Mouse (Mus musculus) urinary bladder, adult 18-20 months (tissue): ENCODE data around the gene Lpar3.
"Not testable (repeated sequence)": the region's sequence is repeated elsewhere in the genome, so short reads cannot be mapped to it uniquely, and the experiment has no call there.

ENCODE experiments used
- DNase-seq, 2 experiments: peaks; one replicate each; pipeline ENCODE4 v3.0.0; 2022; ENCODE audit warnings: low spot score in 2 of 2, mixed read lengths in 2 of 2

The Lpar3 gene

GRCm38 (mm10) chr3:146209759-146210158 is 11.0 kb upstream of the Lpar3 start:
- not testable (repeated sequence) for DNase-seq

- DNase-seq, result no peak
Measured at GRCm38 (mm10) chr3:146211141-146211747, 9.5 kb upstream of the Lpar3 start.

GRCm38 (mm10) chr3:146211964-146212363 is 8.8 kb upstream of the Lpar3 start:
- no peak for DNase-seq

- DNase-seq, result no peak
Measured at GRCm38 (mm10) chr3:146213336-146213735, 7.4 kb upstream of the Lpar3 start.

GRCm38 (mm10) chr3:146216561-146216960 is 4.2 kb upstream of the Lpar3 start:
- DNase-seq, result no peak

- DNase-seq, result no peak
Measured at GRCm38 (mm10) chr3:146224271-146224670, 3.5 kb downstream of the Lpar3 start.

GRCm38 (mm10) chr3:146225061-146225761 is 4.4 kb downstream of the Lpar3 start:
- no peak for DNase-seq

DNA sequence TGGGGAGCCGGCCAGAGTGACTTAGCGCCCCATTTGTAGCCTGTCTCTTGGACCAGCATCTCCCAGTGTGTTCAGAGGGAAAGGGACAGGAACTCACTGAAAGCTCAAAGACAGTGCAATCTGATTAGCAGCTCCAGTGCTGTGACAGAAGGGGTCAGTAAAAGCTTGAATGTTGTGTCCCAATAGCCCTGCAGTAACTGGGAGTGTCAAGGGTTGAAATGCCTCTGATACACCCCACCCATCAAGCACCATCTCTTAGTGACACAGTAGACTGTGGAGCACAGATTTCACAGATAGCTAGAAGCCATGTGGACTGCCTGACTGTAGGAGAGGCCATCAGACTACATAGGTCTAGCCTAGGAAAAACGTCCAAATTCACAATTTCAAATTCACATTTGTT is 6.7 kb downstream of the Lpar3 start:
- DNase-seq, result no peak

DNA sequence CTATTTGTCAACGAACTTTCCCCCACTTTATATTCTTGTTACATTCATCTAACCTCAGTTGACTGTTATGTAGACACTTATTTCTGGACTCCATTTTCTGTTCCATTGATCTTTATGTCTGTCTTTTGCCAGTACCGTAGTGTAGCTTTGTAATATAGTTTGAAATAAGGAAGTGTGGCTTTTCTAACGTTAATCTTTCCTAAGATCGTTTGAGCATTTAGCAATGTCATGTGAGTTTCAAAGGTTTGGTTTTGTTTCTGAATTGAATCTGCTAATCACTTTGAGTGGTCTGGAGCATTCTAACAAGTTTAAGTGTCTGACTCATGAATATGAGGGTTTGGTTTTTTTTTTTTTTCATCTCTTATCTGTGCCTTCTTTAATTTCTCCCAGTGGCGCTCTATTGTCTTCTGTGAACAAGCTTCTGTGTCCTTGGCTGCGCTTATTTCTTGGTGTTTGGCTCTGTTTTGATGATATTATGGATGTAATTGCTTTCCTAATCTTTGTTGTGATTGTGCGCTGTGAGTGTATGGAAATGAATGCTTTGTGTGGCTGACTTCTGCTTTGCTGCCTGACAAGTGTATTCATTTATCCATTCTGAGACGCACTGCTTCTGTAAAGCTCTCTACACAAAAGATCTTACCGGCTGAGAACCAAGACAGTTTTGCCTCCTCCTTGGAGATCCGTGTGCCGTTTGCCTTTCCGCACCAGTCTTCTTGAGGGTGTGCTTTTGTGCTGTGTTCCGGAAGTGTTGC is 8.0 kb downstream of the Lpar3 start:
- DNase-seq, result no peak

- no peak for DNase-seq
Measured at GRCm38 (mm10) chr3:146232708-146233107, 11.9 kb downstream of the Lpar3 start.

GRCm38 (mm10) chr3:146233741-146234140 is 13.0 kb downstream of the Lpar3 start:
- no peak for DNase-seq

DNA sequence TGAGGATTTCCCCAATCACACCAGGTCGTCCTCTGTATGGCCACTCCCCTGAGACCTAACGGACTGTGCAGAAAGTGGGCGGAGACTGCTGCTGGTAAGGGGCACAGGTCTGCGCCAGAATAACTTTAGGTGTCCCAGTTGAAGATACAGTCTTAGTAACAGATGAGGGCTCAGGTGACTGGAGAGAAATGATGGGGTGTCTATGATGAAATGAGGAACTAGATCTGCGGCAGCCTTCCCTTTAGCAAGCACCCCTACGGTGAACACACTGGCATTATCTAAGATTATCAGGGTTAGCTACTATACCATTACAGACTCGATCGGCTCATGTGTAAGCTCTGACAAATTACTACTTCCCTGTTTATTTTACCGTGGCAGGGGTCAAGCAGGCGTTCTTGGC is 13.8 kb downstream of the Lpar3 start:
- DNase-seq, result no peak

- DNase-seq, result no peak
Measured at GRCm38 (mm10) chr3:146236280-146236679, 15.5 kb downstream of the Lpar3 start.

- no peak for DNase-seq
Measured at GRCm38 (mm10) chr3:146237676-146238075, 16.9 kb downstream of the Lpar3 start.

DNA sequence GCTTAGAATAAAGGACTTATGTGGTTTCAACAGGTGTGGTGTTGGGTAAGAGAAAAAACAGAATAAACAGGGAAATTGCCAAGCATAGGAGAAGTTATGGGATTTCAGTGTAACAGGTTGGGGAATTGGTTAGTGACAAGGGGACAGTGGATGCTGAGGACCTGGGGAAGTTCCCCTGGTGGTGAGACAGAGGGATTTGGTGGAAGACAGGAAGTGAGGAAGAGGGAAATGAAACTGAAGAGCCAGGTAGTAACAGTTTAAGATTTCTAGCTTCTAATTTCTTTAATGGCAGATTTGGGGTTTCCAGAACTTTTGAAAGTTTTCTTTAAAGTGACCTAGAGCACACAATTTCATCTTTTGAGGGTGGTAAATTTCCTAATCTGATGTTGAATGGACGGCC is 23.9 kb downstream of the Lpar3 start:
- no peak for DNase-seq

DNA sequence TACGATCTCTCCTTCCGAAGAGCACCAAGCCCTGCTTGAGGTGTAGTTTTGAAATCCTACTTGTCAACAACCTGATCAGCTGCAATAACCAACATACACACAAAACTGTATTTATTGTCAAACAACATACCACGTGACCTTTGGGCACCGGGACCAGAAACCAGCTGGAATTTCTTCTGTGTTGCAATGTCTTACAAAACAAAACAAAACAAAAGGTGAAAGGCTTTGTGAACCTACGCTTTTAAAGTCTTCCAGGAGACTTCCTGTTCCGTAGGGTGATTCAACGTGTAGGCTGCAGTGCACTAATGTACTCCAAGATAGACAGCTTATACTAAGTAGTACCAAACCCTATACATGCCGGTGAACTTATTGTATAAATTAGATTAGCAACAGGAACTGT is 25.8 kb downstream of the Lpar3 start:
- no peak for DNase-seq

DNA sequence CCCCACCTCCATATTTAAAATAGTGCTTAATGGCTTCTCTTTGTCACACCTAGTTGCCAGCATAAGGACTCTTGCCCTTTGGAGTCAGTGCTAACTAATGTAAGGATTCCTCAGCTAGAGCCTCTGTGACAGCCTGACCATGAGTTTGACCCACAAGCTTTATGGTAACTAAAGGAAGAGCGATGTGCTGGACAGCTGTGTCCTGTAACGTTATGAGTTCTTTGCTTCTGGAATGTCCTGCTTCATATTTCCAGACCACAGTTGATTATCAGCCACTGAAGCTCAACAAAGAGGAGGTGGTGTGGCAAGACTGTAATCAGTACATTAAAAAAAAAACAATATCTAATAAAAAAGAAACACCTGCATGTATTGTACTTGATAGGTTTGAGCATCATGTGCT is 26.2 kb downstream of the Lpar3 start:
- DNase-seq, result no peak

- DNase-seq, result peak in 1 of 2 experiments; percentile 32
Measured at GRCm38 (mm10) chr3:146249895-146250294, 29.1 kb downstream of the Lpar3 start.

- DNase-seq, result no peak
Measured at GRCm38 (mm10) chr3:146251771-146252170, 31.0 kb downstream of the Lpar3 start.

DNA sequence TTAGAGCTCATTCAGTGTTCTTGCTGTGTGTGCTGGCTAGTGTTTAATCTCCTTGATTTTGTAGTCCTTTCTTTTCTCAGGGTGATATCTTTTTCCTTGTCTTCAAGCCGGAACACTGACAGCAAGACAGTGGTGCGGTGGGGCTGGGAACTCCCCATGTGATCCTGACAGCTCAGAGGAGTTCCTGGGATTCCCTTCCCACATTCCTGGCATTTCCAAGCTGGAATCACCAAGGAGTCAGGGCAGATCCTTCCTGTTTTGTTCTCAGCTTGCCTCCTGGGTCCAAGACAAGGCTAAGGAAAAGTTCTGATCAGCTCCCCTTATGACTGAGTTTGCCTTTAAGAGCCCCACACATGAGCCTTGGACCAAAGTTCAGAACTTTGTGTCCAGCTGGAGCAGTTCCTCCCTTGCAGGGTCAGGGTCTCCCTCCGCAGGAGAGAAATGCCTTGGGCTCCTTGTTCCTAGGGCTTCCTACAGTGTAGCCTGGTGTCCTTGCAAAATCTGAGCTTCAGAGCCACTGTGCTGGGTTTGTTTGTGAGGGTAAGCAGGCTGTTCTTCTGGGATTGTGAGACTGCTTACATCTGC is 33.1 kb downstream of the Lpar3 start:
- DNase-seq, result no peak

DNA sequence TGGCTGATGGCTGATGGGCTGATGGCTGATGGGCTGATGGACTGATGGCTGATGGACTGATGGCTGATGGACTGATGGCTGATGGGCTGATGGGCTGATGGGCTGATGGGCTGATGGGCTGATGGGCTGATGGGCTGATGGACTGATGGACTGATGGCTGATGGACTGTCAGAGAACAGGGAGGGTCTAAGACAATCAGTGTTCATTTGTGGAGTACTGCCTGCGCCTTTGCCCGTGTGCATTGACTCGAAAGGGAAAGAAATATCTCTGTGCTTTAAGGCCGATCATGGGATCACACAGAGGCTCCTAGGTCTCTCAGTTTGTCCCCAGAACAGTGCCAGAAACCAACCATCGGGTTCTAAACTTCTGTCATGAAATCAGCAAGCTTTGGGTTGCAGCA is 34.4 kb downstream of the Lpar3 start:
- no peak for DNase-seq

DNA sequence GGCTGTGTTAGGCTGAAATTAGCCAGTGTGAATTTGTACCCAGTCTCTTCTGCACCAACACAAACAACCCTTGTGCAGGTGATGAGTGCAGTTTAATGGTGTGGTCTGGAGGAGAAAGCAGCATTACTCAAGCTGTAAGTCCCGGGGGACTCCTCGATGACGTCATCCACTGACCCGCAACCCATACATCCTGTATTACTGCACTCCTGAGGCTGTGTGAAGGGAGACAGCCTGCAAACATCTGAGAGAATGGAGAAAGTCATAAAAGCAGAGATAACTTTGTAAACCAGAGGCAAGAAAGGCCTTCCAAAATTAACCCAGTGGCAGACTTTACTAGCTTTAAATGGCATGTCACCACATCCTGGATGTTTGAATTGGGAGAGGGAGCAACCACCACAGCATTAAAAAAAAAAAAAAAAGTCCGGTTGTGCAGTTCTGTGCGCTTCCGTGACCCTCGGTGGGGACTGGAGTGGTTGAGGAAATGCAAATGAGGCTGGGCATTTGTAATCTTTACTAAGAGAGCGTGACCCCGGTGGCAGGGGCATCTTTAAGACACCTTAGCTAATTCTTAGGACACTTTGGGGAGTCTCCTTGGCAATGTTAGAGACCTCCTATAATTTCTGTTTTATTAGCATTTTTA is 36.8 kb downstream of the Lpar3 start:
- DNase-seq, result no peak
